Mouse (Mus musculus) MEL (cell line): Measurements from ENCODE around the gene Krtap28-13. TPM values are rescaled to one million over a fixed set of nuclear protein-coding genes. Genes with fewer than 3 reads are reported as not detected.

Source experiments
- DNase-seq: peaks from one replicate; pipeline ENCODE4 v3.0.0; 2011; ENCODE audit warnings: low read depth, low spot score
- H3K27ac ChIP-seq: 2 replicates; pipeline ENCODE4 v1.5.1; 2012; ENCODE audit warnings: low read depth, mild to moderate bottlenecking, control low read depth, low read length, moderate library complexity; ENCODE audit not compliant: control insufficient read depth
- H3K27me3 ChIP-seq, 2 experiments: fragments of 150-350 bp in 1 of 2; sonication (generic) in 1 of 2; 2 replicates each; pipeline ENCODE4 v1.6.1; 2012; ENCODE audit warnings: low read length in 2 of 2, mild to moderate bottlenecking in 2 of 2, improper control_type of control experiment in 1 of 2, moderate library complexity in 1 of 2; ENCODE audit not compliant: insufficient read depth in 2 of 2, control insufficient read depth in 1 of 2
- H3K36me3 ChIP-seq, 2 experiments: 2 replicates each; pipeline ENCODE4 v1.6.1; 2012 to 2014; ENCODE audit warnings: low read length in 2 of 2, improper control_type of control experiment in 1 of 2, inconsistent platforms in 1 of 2, mild to moderate bottlenecking in 1 of 2; ENCODE audit not compliant: insufficient read depth in 2 of 2, control insufficient read depth in 1 of 2
- H3K4me1 ChIP-seq, 2 experiments: fragments of 150-350 bp in 1 of 2; sonication (generic) in 1 of 2; 2 replicates each; pipeline ENCODE4 v1.6.1; 2012; ENCODE audit warnings: low read length in 2 of 2, improper control_type of control experiment in 1 of 2, mild to moderate bottlenecking in 1 of 2; ENCODE audit not compliant: insufficient read depth in 2 of 2, control insufficient read depth in 1 of 2
- H3K4me3 ChIP-seq, 2 experiments: fragments of 150-350 bp in 1 of 2; sonication (generic) in 1 of 2; 2 replicates each; pipeline ENCODE4 v1.5.1; 2012; ENCODE audit warnings: low read depth in 2 of 2, low read length in 2 of 2, mild to moderate bottlenecking in 2 of 2, moderate library complexity in 2 of 2, control low read depth in 1 of 2, improper control_type of control experiment in 1 of 2; ENCODE audit not compliant: control insufficient read depth in 1 of 2, insufficient read depth in 1 of 2
- H3K79me2 ChIP-seq: 2 replicates; pipeline ENCODE4 v1.6.1; 2012; ENCODE audit warnings: mild to moderate bottlenecking, low read length, moderate library complexity; ENCODE audit not compliant: control insufficient read depth, poor library complexity, insufficient read depth
- H3K9ac ChIP-seq: 2 replicates; pipeline ENCODE4 v1.6.1; 2012; ENCODE audit warnings: low read depth, mild to moderate bottlenecking, control low read depth, low read length, moderate library complexity; ENCODE audit not compliant: control insufficient read depth, poor library complexity, severe bottlenecking
- H3K9me3 ChIP-seq: fragments of 150-350 bp; sonication (generic); replicated peaks from 2 replicates; pipeline ENCODE4 v1.6.1; 2012; ENCODE audit warnings: mild to moderate bottlenecking, low read length, improper control_type of control experiment, moderate library complexity; ENCODE audit not compliant: insufficient read depth
- CTCF ChIP-seq, 3 experiments: IDR thresholded peaks in 2 of 3; conservative IDR thresholded peaks in 1 of 3; 2 replicates each; pipeline ENCODE4 v1.5.1; 2011 to 2012; ENCODE audit warnings: low read length in 3 of 3, low read depth in 2 of 3, mild to moderate bottlenecking in 2 of 3, improper control_type of control experiment in 1 of 3, inconsistent platforms in 1 of 3, mixed read lengths in 1 of 3, moderate library complexity in 1 of 3; ENCODE audit not compliant: control insufficient read depth in 1 of 3, insufficient read depth in 1 of 3, poor library complexity in 1 of 3, severe bottlenecking in 1 of 3
- GATA1 ChIP-seq: IDR thresholded peaks from 2 replicates; pipeline ENCODE4 v1.6.1; 2011; ENCODE audit warnings: low read depth, low read length, improper control_type of control experiment
- JUND ChIP-seq: IDR thresholded peaks from 2 replicates; pipeline ENCODE4 v1.6.1; 2011; ENCODE audit warnings: low read depth, mild to moderate bottlenecking, improper control_type of control experiment, low read length
- MAZ ChIP-seq: IDR thresholded peaks from 2 replicates; pipeline ENCODE4 v1.6.1; 2012; ENCODE audit warnings: low read depth, mild to moderate bottlenecking, inconsistent platforms, low read length, improper control_type of control experiment
- MEF2A ChIP-seq: IDR thresholded peaks from 2 replicates; pipeline ENCODE4 v1.6.1; 2014; ENCODE audit warnings: low read depth, mild to moderate bottlenecking, inconsistent platforms, low read length, improper control_type of control experiment; ENCODE audit not compliant: poor library complexity, insufficient replicate concordance, severe bottlenecking; ENCODE audit errors: extremely low read depth
- MXI1 ChIP-seq: IDR thresholded peaks from 2 replicates; pipeline ENCODE4 v1.6.1; 2011; ENCODE audit warnings: mild to moderate bottlenecking, low read depth, low read length, improper control_type of control experiment
- NELFE ChIP-seq: IDR thresholded peaks from 2 replicates; pipeline ENCODE4 v1.6.1; 2011; ENCODE audit warnings: low read depth, low read length, improper control_type of control experiment
- POLR2A ChIP-seq, 2 experiments: IDR thresholded peaks; 2 replicates each; pipeline ENCODE4 v1.6.1; 2011 to 2012; ENCODE audit warnings: low read length in 2 of 2, mild to moderate bottlenecking in 2 of 2, control low read depth in 1 of 2, improper control_type of control experiment in 1 of 2, low read depth in 1 of 2, moderate library complexity in 1 of 2; ENCODE audit not compliant: control insufficient read depth in 1 of 2, insufficient read depth in 1 of 2, poor library complexity in 1 of 2
- POLR2AphosphoS2 ChIP-seq: IDR thresholded peaks from 2 replicates; pipeline ENCODE4 v1.6.1; 2011; ENCODE audit warnings: low read length, improper control_type of control experiment
- RAD21 ChIP-seq: IDR thresholded peaks from 2 replicates; pipeline ENCODE4 v1.6.1; 2011; ENCODE audit warnings: mild to moderate bottlenecking, low read depth, low read length, improper control_type of control experiment
- SIN3A ChIP-seq: IDR thresholded peaks from 2 replicates; pipeline ENCODE4 v1.6.1; 2012; ENCODE audit warnings: low read length, improper control_type of control experiment, inconsistent platforms
- SMC3 ChIP-seq: IDR thresholded peaks from 2 replicates; pipeline ENCODE4 v1.6.1; 2011; ENCODE audit warnings: low read depth, low read length, improper control_type of control experiment
- UBTF ChIP-seq: IDR thresholded peaks from 2 replicates; pipeline ENCODE4 v1.6.1; 2012; ENCODE audit warnings: low read depth, mild to moderate bottlenecking, inconsistent platforms, low read length, improper control_type of control experiment, moderate library complexity, borderline replicate concordance; ENCODE audit not compliant: insufficient read depth
- USF1 ChIP-seq: IDR thresholded peaks from 2 replicates; pipeline ENCODE4 v1.6.1; 2014; ENCODE audit warnings: low read depth, mild to moderate bottlenecking, inconsistent platforms, low read length, improper control_type of control experiment, moderate library complexity
- USF2 ChIP-seq, 2 experiments: IDR thresholded peaks; 2 replicates each; pipeline ENCODE4 v1.6.1; 2011 to 2012; ENCODE audit warnings: improper control_type of control experiment in 2 of 2, low read length in 2 of 2, borderline replicate concordance in 1 of 2, inconsistent platforms in 1 of 2, low read depth in 1 of 2, mild to moderate bottlenecking in 1 of 2; ENCODE audit not compliant: insufficient read depth in 1 of 2
- ZC3H11A ChIP-seq: IDR thresholded peaks from 2 replicates; pipeline ENCODE4 v1.6.1; 2012; ENCODE audit warnings: low read depth, mild to moderate bottlenecking, inconsistent platforms, low read length, improper control_type of control experiment
- polyA plus RNA-seq, 2 experiments: library from polyadenylated mRNA; stranded (reverse) in 1 of 2; unstranded in 1 of 2; fragments of >175 nt in 1 of 2; fragments of >200 nt in 1 of 2; gene quantifications; 2 replicates each; pipeline versions ENCODE4 v1.2.1 to v1.2.4; 2012; ENCODE audit warnings: low replicate concordance in 2 of 2, low read depth in 1 of 2; ENCODE audit not compliant: insufficient read length in 2 of 2, insufficient read depth in 1 of 2, missing spikeins in 1 of 2
- total RNA-seq: library from RNA; depleted of rRNA; stranded (reverse); fragments of 300-350 nt; gene quantifications from 2 replicates; pipeline ENCODE4 v1.2.3, GENCODE M21; 2012

Krtap28-13 gene
- total and polyA plus RNA-seq, 3 experiments, result not detected

- H3K4me3 ChIP-seq, result no peak overlapping the region
- no peaks in the 10 kb centered on the region for H3K36me3 ChIP-seq
- H3K9ac ChIP-seq, result no peak overlapping the region
- H3K9me3 ChIP-seq, result no peaks in the 10 kb centered on the region
- H3K27me3 ChIP-seq, result no peaks in the 10 kb centered on the region; a peak in 1 of 4 replicates
- DNase-seq, result peak; percentile 49
- no peaks in the 10 kb centered on the region for H3K4me1 ChIP-seq
- no peak overlapping the region for H3K27ac ChIP-seq
- no peaks in the 10 kb centered on the region for H3K79me2 ChIP-seq
- TF ChIP-seq RAD21, result peak; percentile 78
- TF ChIP-seq CTCF (IDR thresholded peaks at IDR 0.05 in 2 of 3, conservative IDR thresholded peaks at IDR 0.05 in 1 of 3; ENCODE audit: control insufficient read depth in 1 of 3, insufficient read depth in 1 of 3, low read depth in 2 of 3, low read length in 3 of 3, poor library complexity in 1 of 3, severe bottlenecking in 1 of 3), result peak; percentile 53 to 87 (median 79)
- peak; percentile 78 for TF ChIP-seq SMC3
- TF ChIP-seq ZC3H11A, result peak; percentile 61
- TF ChIP-seq UBTF, result no peak
- no peak for TF ChIP-seq JUND
- TF ChIP-seq, all 39 proteins: peak for 4
Measured at GRCm38 (mm10) chr1:83076190-83076917, 15.6 kb downstream of the Krtap28-13 start.

GRCm38 (mm10) chr1:83077016-83077415 lies 16.3 kb downstream of the Krtap28-13 start:
- Histone ChIP-seq H3K4me1 (no peaks in the 10 kb centered on the region), H3K4me3 (no peak overlapping the region), H3K9ac (no peak overlapping the region), H3K27ac (no peak overlapping the region), H3K79me2 (no peaks in the 10 kb centered on the region), H3K9me3 (no peaks in the 10 kb centered on the region), H3K27me3 (no peaks in the 10 kb centered on the region; a peak in 1 of 4 replicates), H3K36me3 (no peaks in the 10 kb centered on the region)
- TF ChIP-seq USF2 (IDR thresholded peaks at IDR 0.05; ENCODE audit: borderline replicate concordance in 1 of 2, insufficient read depth in 1 of 2, low read depth in 1 of 2, low read length in 2 of 2) (no peak), USF1 (no peak), CTCF (IDR thresholded peaks at IDR 0.05 in 2 of 3, conservative IDR thresholded peaks at IDR 0.05 in 1 of 3; ENCODE audit: control insufficient read depth in 1 of 3, insufficient read depth in 1 of 3, low read depth in 2 of 3, low read length in 3 of 3, poor library complexity in 1 of 3, severe bottlenecking in 1 of 3) (no peak), MEF2A (no peak), MAZ (no peak), MXI1 (no peak), POLR2A (IDR thresholded peaks at IDR 0.05; ENCODE audit: control insufficient read depth in 1 of 2, insufficient read depth in 1 of 2, low read depth in 1 of 2, low read length in 2 of 2, poor library complexity in 1 of 2) (no peak), NELFE (no peak), POLR2AphosphoS2 (no peak), GATA1 (no peak), SIN3A (no peak)
- no peak for DNase-seq
